Mouse (Mus musculus) small intestine, adult 2 months (tissue): Measurements from ENCODE around the gene Map2k6. TPM values are rescaled to one million over a fixed set of nuclear protein-coding genes. Genes with fewer than 3 reads are reported as not detected.
A peak's percentile ranks its signal among the peaks of the same experiment; 100 is the strongest.

Experiments
- H3K27ac ChIP-seq: fragments of 200-500 bp; 2 replicates; pipeline ENCODE4 v1.5.1; 2012; ENCODE audit warnings: low read depth, low read length, control low read depth, inconsistent platforms; ENCODE audit not compliant: insufficient read depth
- H3K27me3 ChIP-seq: fragments of 200-500 bp; 2 replicates; pipeline ENCODE4 v1.6.1; 2012; ENCODE audit warnings: mild to moderate bottlenecking, moderate library complexity, low read length, inconsistent platforms; ENCODE audit not compliant: control insufficient read depth, insufficient read depth
- H3K36me3 ChIP-seq: fragments of 200-500 bp; 2 replicates; pipeline ENCODE4 v1.6.1; 2012; ENCODE audit warnings: mild to moderate bottlenecking, low read length, control low read depth, inconsistent platforms; ENCODE audit not compliant: control insufficient read depth, insufficient read depth
- H3K4me1 ChIP-seq: fragments of 200-500 bp; 2 replicates; pipeline ENCODE4 v1.6.1; 2012; ENCODE audit warnings: low read length, inconsistent platforms, mixed read lengths; ENCODE audit not compliant: control insufficient read depth, insufficient read depth, insufficient read length
- H3K4me3 ChIP-seq: fragments of 200-500 bp; 2 replicates; pipeline ENCODE4 v1.5.1; 2012; ENCODE audit warnings: low read depth, mild to moderate bottlenecking, control low read depth, inconsistent platforms, low read length, moderate library complexity
- CTCF ChIP-seq: fragments of 200-500 bp; IDR thresholded peaks from 2 replicates; pipeline ENCODE4 v1.5.1; 2012; ENCODE audit warnings: low read depth, mild to moderate bottlenecking, control low read depth, inconsistent platforms, low read length, moderate library complexity, mixed read lengths; ENCODE audit not compliant: insufficient replicate concordance, insufficient read length; ENCODE audit errors: extremely low read depth
- POLR2A ChIP-seq: fragments of 200-500 bp; IDR thresholded peaks from 2 replicates; pipeline ENCODE4 v1.6.1; 2012; ENCODE audit warnings: low read depth, mild to moderate bottlenecking, control low read depth, inconsistent platforms, low read length, moderate library complexity
- WGBS: fragments of 180-500 bp; shearing (Covaris S2); methylation state at CpG from one replicate; pipeline ENCODE4 v1.1.7; 2018; 5-methylcytosine and 5-hydroxymethylcytosine counted together
- polyA plus RNA-seq: library from polyadenylated mRNA; depleted of rRNA; stranded (reverse); fragments of >200 nt; gene quantifications from 2 replicates; pipeline ENCODE4 v1.2.3, GENCODE M21; 2012

Map2k6 gene
- polyA plus RNA-seq, 1 experiment, result 1.5 TPM

GRCm38 (mm10) chr11:110485081-110485480, 86.2 kb downstream of the Map2k6 start:
- Histone ChIP-seq H3K36me3 (no peaks in the 10 kb centered on the region), H3K27ac (no peak overlapping the region), H3K4me1 (no peaks in the 10 kb centered on the region), H3K27me3 (no peaks in the 10 kb centered on the region), H3K4me3 (no peak overlapping the region)
- TF ChIP-seq POLR2A (no peak), CTCF (no peak)
- WGBS, result 74% methylated on average over 6 of the region's 6 CpGs

- WGBS, result 80% methylated on average over 6 of the region's 6 CpGs
- no peak overlapping the region for H3K4me3 ChIP-seq
- H3K27ac ChIP-seq, result no peak overlapping the region
- TF ChIP-seq CTCF (no peak), POLR2A (no peak)
- H3K4me1 ChIP-seq, result no peaks in the 10 kb centered on the region
- H3K27me3 ChIP-seq, result no peaks in the 10 kb centered on the region
- H3K36me3 ChIP-seq, result peaks cover 6% of the 10 kb centered on the region
Observed at GRCm38 (mm10) chr11:110487796-110488195, 88.9 kb downstream of the Map2k6 start.

GRCm38 (mm10) chr11:110488301-110488700, 89.4 kb downstream of the Map2k6 start:
- peaks cover 9% of the 10 kb centered on the region for H3K36me3 ChIP-seq
- no peak for TF ChIP-seq POLR2A
- no peak for TF ChIP-seq CTCF
- WGBS, result 98% methylated on average over 7 of the region's 7 CpGs
- H3K4me3 ChIP-seq, result no peak overlapping the region
- H3K27me3 ChIP-seq, result no peaks in the 10 kb centered on the region
- H3K4me1 ChIP-seq, result no peaks in the 10 kb centered on the region
- no peak overlapping the region for H3K27ac ChIP-seq

DNA sequence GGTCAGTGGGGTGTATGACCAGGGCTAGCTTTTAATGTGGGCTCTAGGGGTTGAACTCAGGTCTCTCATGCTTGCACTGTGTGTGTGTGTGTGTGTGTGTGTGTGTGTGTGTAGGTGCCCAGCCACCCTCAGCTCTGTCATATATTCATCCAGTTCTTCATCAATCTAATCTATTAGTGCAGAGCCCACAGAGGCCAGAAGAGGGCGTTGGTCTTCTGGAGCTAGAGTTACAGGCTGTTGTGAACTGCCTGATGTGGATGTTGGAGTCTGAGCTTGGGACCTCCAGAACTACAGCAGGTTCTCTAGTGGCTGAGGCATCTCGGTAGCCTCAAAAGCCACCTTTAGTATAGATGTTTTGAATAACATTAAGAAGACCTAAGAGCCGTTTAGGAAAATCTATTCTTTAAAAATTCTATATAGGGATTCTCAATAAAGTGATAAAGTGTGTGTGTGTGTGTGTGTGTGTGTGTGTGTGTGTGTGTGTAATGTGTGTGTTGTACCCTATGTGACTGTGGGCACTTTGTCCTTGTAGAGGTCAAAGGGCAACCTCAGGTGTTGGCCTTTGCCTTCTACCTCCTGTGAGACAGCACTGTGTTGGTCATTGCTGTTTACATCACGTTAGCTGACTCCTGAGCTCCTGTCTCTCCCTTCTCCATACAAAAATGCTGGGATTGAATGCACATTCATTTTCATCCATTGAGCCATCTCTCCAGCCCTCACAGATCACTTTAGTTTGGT, 96.6 kb downstream of the Map2k6 start:
- 81% methylated on average over 4 of the region's 4 CpGs for WGBS
- H3K4me3 ChIP-seq, result no peak overlapping the region
- no peaks in the 10 kb centered on the region for H3K27me3 ChIP-seq
- no peak for TF ChIP-seq POLR2A
- no peak for TF ChIP-seq CTCF
- H3K27ac ChIP-seq, result no peak overlapping the region
- peaks cover 22% of the 10 kb centered on the region for H3K36me3 ChIP-seq
- no peaks in the 10 kb centered on the region for H3K4me1 ChIP-seq

DNA sequence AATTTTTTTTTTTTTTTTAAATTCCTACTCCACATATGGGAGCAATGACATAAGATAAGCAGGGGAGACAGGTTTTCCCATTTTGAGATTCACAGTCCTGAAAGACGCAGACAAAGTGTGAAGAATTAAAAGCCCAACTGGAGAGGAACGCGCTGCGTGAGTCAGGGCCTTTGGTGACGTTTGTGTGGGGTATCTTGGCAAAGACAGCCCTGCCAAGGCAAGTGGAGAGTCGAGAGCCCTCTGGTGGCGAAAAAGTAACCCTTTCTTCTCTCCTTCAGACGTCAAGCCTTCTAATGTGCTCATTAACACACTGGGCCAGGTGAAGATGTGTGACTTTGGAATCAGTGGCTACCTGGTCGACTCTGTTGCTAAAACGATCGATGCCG, 97.1 kb downstream of the Map2k6 start:
- TF ChIP-seq POLR2A (no peak), CTCF (peak; percentile 75; the same call in 1 of the 2 replicates)

GRCm38 (mm10) chr11:110497743-110498142, 98.8 kb downstream of the Map2k6 start:
- H3K27me3 ChIP-seq, result no peaks in the 10 kb centered on the region
- 95% methylated on average over 8 of the region's 8 CpGs for WGBS
- H3K27ac ChIP-seq, result no peak overlapping the region
- H3K4me1 ChIP-seq, result no peaks in the 10 kb centered on the region
- TF ChIP-seq POLR2A (no peak), CTCF (no peak)
- no peak overlapping the region for H3K4me3 ChIP-seq
- H3K36me3 ChIP-seq, result peaks cover 24% of the 10 kb centered on the region

More for the DNA sequence above, 97.1 kb downstream of the Map2k6 start:
- peaks cover 24% of the 10 kb centered on the region for H3K36me3 ChIP-seq
- no peak overlapping the region for H3K4me3 ChIP-seq
- H3K4me1 ChIP-seq, result no peaks in the 10 kb centered on the region
- WGBS, result 52% methylated on average over 12 of the region's 12 CpGs
- no peaks in the 10 kb centered on the region for H3K27me3 ChIP-seq
- H3K27ac ChIP-seq, result no peak overlapping the region

DNA sequence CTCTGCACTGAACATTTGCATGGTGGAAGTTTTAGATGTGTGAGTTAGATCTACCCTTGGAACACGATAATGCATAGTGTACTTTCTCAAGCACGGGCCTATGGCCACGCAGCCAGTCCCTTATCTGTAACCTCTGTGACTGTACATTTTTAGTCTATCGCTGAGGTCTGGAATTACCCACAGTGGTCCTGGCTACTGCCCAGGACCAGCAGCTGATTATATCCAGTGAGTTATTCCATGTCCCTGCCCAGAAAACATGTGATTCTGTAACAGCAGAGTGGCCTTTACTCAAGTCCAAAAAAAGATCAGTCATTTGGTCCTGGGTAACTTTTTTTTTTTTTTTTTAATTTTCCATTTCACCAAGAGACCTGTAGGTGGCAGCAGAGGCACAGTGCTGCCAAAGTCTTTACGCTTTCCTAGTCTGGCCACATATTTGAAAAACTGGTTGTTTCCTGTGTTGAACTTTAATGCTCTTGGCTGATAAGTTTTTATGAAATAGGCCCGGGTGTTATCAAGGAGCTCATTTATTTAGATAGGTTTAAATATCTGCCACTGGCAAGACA, 99.8 kb downstream of the Map2k6 start:
- Histone ChIP-seq H3K27ac (no peak overlapping the region), H3K4me1 (no peaks in the 10 kb centered on the region), H3K4me3 (no peak overlapping the region), H3K27me3 (no peaks in the 10 kb centered on the region), H3K36me3 (peaks cover 17% of the 10 kb centered on the region)
- no peak for TF ChIP-seq POLR2A
- TF ChIP-seq CTCF, result no peak
- 28% methylated on average over 6 of the region's 6 CpGs for WGBS
